16 mouse cellular contexts compared by ENCODE assay signal in genomic region chr12:85521673-85522072, GRCm38 (mm10). TPM values are rescaled to one million over a fixed set of nuclear protein-coding genes. Genes with fewer than 3 reads are reported as not detected.
A peak's percentile ranks its signal among the peaks of the same experiment; 100 is the strongest.
DNase-seq lines count a peak whose midpoint lies in the region; ATAC-seq and TF ChIP-seq lines count a peak whose summit lies in the region.
"Had no signal": no experiment of that assay in that cellular context is flagged by ENCODE, and none has a peak within 500 bp of the region (broad histone marks: within the 10 kb centered on the region; RNA-seq: fewer than 3 reads in every experiment).

No protein-coding gene starts in this region.

- H3K36me3 ChIP-seq in heart, embryonic 10.5 days = no peaks in the 10 kb centered on the region
- no peaks in the 10 kb centered on the region for H3K36me3 ChIP-seq in stomach, postnatal 0 days (ENCODE audit: control insufficient read depth, insufficient read depth, low read length)
- no peaks in the 10 kb centered on the region for H3K36me3 ChIP-seq in forebrain, embryonic 11.5 days (ENCODE audit: control insufficient read depth, insufficient read depth, low read length)
- H3K36me3 ChIP-seq: lung, embryonic 15.5 days; midbrain, embryonic 10.5 days; neural tube, embryonic 13.5 days had no signal

- peaks cover 26% of the 10 kb centered on the region for H3K4me1 ChIP-seq in heart, embryonic 10.5 days
- peaks cover 11% of the 10 kb centered on the region for H3K4me1 ChIP-seq in lung, adult 2 months (ENCODE audit: control insufficient read depth, insufficient read depth, low read length)
- no peaks in the 10 kb centered on the region for H3K4me1 ChIP-seq in stomach, postnatal 0 days (replicated peaks; ENCODE audit: control insufficient read depth, insufficient read depth)
- H3K4me1 ChIP-seq in forebrain, embryonic 11.5 days (replicated peaks; ENCODE audit: control insufficient read depth, insufficient read depth, low read length) = peaks cover 2% of the 10 kb centered on the region; the same call in 1 of the 2 replicates

- ATAC-seq in stomach, postnatal 0 days (ENCODE audit: low FRiP score, low TSS enrichment) = peak; percentile 33; the same call in 1 of the 2 replicates
- no peak for ATAC-seq in forebrain, embryonic 11.5 days (replicated peaks; ENCODE audit: low FRiP score)
- ATAC-seq: forebrain, embryonic 13.5 days had no signal

- no peak for TF ChIP-seq POLR2A in lung, adult 2 months (IDR thresholded peaks at IDR 0.05; ENCODE audit: borderline replicate concordance, extremely low read depth, low read depth, low read length)

- no peaks in the 10 kb centered on the region for H3K27me3 ChIP-seq in heart, embryonic 10.5 days (ENCODE audit: insufficient read depth, poor library complexity, severe bottlenecking)
- H3K27me3 ChIP-seq in stomach, postnatal 0 days (ENCODE audit: control insufficient read depth, insufficient read depth, low read length) = no peaks in the 10 kb centered on the region
- no peaks in the 10 kb centered on the region for H3K27me3 ChIP-seq in forebrain, embryonic 11.5 days (ENCODE audit: control insufficient read depth, insufficient read depth, low read length)
- H3K27me3 ChIP-seq: CH12.LX; forebrain, embryonic 13.5 days; lung, embryonic 15.5 days; neural tube, embryonic 13.5 days had no signal

- 79% methylated on average over 1 of the region's 1 CpGs for WGBS in heart, embryonic 10.5 days
- WGBS in lung, adult 2 months = 55% methylated on average over 1 of the region's 1 CpGs
- WGBS in stomach, postnatal 0 days = 26% methylated on average over 1 of the region's 1 CpGs
- 85% methylated on average over 1 of the region's 1 CpGs for WGBS in forebrain, embryonic 11.5 days

- no peak for TF ChIP-seq EP300 in stomach, postnatal 0 days (optimal IDR thresholded peaks at IDR 0.05)

- no peak for TF ChIP-seq CTCF in lung, adult 2 months (IDR thresholded peaks at IDR 0.05; ENCODE audit: insufficient read depth, low read length)
- TF ChIP-seq CTCF in stomach, postnatal 0 days (IDR thresholded peaks at IDR 0.05; ENCODE audit: low read depth) = no peak

- no peak overlapping the region for H3K4me3 ChIP-seq in heart, embryonic 10.5 days
- H3K4me3 ChIP-seq in lung, adult 2 months (replicated peaks; ENCODE audit: extremely low read depth, low read depth, low read length) = no peak overlapping the region
- no peak overlapping the region for H3K4me3 ChIP-seq in stomach, postnatal 0 days (ENCODE audit: low read depth, low read length)
- H3K4me3 ChIP-seq in forebrain, embryonic 11.5 days (ENCODE audit: low read depth, low read length) = no peak overlapping the region
- H3K4me3 ChIP-seq: forebrain, embryonic 13.5 days; lung, embryonic 15.5 days; midbrain, embryonic 10.5 days; neural tube, embryonic 13.5 days had no signal

- H3K4me2 ChIP-seq in stomach, postnatal 0 days (replicated peaks; ENCODE audit: low read depth) = no peak overlapping the region
- H3K4me2 ChIP-seq in forebrain, embryonic 11.5 days (ENCODE audit: low read depth, low read length, severe bottlenecking) = no peak overlapping the region
- H3K4me2 ChIP-seq: forebrain, embryonic 13.5 days; liver, embryonic 11.5 days; lung, embryonic 15.5 days; neural tube, embryonic 13.5 days had no signal

- no peaks in the 10 kb centered on the region for H3K9me3 ChIP-seq in heart, embryonic 10.5 days
- H3K9me3 ChIP-seq in stomach, postnatal 0 days (ENCODE audit: control insufficient read depth, low read length) = no peaks in the 10 kb centered on the region
- H3K9me3 ChIP-seq in forebrain, embryonic 11.5 days (ENCODE audit: control insufficient read depth, low read length) = no peaks in the 10 kb centered on the region
- H3K9me3 ChIP-seq: forebrain, embryonic 13.5 days; lung, embryonic 15.5 days; midbrain, embryonic 10.5 days; neural tube, embryonic 13.5 days had no signal

- H3K27ac ChIP-seq in heart, embryonic 10.5 days = no peak overlapping the region
- no peak overlapping the region for H3K27ac ChIP-seq in stomach, postnatal 0 days (replicated peaks)
- no peak overlapping the region for H3K27ac ChIP-seq in forebrain, embryonic 11.5 days (ENCODE audit: low read depth, low read length)
- H3K27ac ChIP-seq: forebrain, embryonic 13.5 days; lung, embryonic 15.5 days; neural tube, embryonic 13.5 days had no signal

- DNase-seq in adrenal gland, adult 2 months = peak; percentile 41
- DNase-seq in adrenal gland, adult 8-10 months = no peak
- DNase-seq in heart, adult 9 months (ENCODE audit: low spot score in 2 of 2) = peak; percentile 44
- DNase-seq in heart, embryonic 10.5 days (ENCODE audit: low spot score) = no peak
- peak; percentile 32 for DNase-seq in lung, postnatal 10 days
- no peak for DNase-seq in lung, adult 2 months
- DNase-seq in stomach, postnatal 0 days (ENCODE audit: low spot score) = no peak
- no peak for DNase-seq in forebrain, embryonic 11.5 days (ENCODE audit: low spot score)
- DNase-seq: cerebellum, adult 2 months; left cerebral cortex, postnatal 4 days had no signal

- H3K9ac ChIP-seq in stomach, postnatal 0 days (ENCODE audit: low read length) = no peak overlapping the region
- no peak overlapping the region for H3K9ac ChIP-seq in forebrain, embryonic 11.5 days (ENCODE audit: low read length)
- H3K9ac ChIP-seq: forebrain, embryonic 13.5 days; lung, embryonic 15.5 days; neural tube, embryonic 13.5 days had no signal

RNA-seq across cellular contexts. Expression of gene Fos, which starts 48.0 kb away (rescaled TPM):
- total RNA-seq in adrenal gland, adult 2 months (2021) = 10 to 100 TPM in 1 of 2 experiments, 1 to 10 TPM in 1; 3.1 to 16.7 TPM
- 3.9 and 4.9 TPM in 2 replicates for polyA plus RNA-seq in adrenal gland, adult 2 months (2012; rRNA removed)
- total RNA-seq in adrenal gland, adult 8-10 months (2022) = 10 to 100 TPM; 13.3 to 32.9 (median 13.7) TPM
- polyA plus RNA-seq in heart, embryonic 10.5 days (2016; fragmentation: Nextera tagmentation; extraction: Ambion mirVana) = 6.1 and 7.5 TPM in 2 replicates
- polyA plus RNA-seq in lung, adult 2 months (2012; rRNA removed) = 37.8 and 55.0 TPM in 2 replicates
- polyA plus RNA-seq in stomach, postnatal 0 days (2015; fragmentation: Nextera tagmentation; extraction: Ambion mirVana) = 18.2 and 23.2 TPM in 2 replicates
- polyA plus RNA-seq in forebrain, embryonic 11.5 days (2014; fragmentation: Nextera tagmentation; extraction: Ambion mirVana) = 0.57 and 1.1 TPM in 2 replicates

Comparison
In these comparisons a context has a peak if more than half of its experiments do, and no peak if none do; other contexts are left out.
1. DNase-seq: peak in adrenal gland, adult 2 months (single experiment), heart, adult 9 months (2 of 2) and lung, postnatal 10 days (single experiment); none in adrenal gland, adult 8-10 months (single experiment), heart, embryonic 10.5 days (single experiment), lung, adult 2 months (single experiment), stomach, postnatal 0 days (single experiment) and forebrain, embryonic 11.5 days (single experiment).